Mouse (Mus musculus): ENCODE data around the gene Rd3.

Rd3 gene

DNA sequence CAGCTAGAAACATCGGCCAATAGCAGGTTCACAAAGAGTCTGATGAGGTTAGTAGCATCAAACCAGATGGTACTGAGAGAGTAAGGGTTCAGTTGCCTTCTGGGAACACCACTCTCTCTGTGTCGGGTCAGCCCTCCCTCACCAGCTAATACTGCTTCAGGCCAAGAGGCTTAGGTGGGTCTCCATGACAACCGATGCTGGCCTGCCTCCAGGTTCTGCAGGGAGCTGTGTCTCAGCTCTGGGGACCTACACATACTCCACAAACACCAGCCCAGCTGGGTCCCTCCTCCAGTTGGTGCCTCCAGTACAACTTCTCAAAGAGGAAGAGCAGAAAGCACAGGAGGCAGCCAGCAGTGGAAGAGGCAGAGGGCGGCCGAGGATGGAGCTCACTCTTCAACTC is at the start of gene Rd3:
Rd3 (plus strand) TSS at position 184 of the 400 bp plus-strand sequence.
- no peak for DNase-seq (ENCODE audit: low spot score)

DNA sequence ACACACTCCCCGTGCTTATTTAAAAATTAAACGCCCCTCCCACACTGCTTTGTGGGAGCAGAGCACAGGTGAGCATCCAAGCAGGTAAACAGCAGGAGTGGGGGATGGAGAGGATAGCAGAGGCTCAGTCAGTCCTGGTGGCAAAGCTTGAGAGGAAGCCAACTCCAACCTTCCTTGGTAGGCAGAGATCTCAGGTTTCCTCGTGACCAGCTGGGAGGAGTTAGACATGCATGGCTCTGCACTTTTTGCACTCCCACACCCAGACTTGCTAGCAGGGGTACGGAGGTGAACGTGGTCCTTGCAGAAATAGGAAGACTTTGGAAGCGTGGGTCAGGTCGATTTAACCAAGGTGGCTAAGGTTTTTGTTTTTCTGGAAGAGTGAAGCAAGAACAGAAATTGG is 48.8 kb upstream of the Rd3 start:
- no peak for DNase-seq (ENCODE audit: low spot score)

DNA sequence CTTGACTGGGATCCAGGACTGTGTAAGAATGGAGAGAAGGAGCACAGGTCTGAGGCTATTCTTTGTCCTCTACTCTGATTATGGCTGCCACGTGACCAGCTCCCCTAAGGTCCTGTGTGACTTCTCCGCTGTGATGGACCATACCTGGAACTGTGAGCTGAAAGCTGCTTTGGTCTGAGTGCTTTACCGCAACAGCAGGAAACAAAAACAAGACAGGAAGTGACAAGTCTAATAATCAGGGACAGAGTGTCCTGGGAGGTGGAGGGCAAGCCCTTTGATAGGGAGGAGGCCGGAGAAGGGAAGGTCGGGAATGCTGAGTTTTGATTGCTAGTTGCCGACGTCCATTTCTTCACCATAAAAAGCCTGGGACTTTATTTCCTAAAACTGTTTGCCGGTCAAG is 48.1 kb upstream of the Rd3 start:
- DNase-seq (ENCODE audit: low spot score): no peak

DNA sequence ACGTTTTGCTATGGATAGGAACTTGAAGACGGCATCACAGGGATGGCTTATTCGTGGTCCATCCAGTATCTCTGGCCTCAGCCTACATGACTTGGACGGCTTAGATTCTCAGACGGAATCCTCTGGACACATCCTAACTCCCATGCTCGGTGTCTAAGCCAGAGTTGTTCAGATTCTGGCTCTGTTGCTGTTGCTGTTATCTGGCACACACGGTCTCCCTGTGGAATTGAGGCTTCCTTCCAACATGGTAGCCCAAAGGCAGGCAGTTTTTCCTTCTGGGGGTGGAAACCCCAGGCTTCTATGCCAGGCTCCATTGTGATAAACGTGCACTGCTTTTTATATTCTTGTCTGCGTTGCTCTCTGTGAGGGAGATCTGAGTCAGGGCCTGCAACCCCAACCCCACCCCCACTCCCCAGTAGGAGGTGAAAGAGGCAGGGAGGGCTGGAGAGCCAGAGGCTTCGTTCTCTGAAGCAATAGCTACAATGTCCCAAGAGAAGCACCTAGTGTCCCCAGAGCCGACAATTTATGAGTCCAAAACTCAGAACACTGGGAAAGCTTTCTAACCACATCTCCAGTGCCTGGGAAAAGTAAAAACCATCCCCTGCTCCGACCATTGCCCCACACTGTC is 47.2 kb upstream of the Rd3 start:
- DNase-seq (ENCODE audit: low spot score): no peak

DNA sequence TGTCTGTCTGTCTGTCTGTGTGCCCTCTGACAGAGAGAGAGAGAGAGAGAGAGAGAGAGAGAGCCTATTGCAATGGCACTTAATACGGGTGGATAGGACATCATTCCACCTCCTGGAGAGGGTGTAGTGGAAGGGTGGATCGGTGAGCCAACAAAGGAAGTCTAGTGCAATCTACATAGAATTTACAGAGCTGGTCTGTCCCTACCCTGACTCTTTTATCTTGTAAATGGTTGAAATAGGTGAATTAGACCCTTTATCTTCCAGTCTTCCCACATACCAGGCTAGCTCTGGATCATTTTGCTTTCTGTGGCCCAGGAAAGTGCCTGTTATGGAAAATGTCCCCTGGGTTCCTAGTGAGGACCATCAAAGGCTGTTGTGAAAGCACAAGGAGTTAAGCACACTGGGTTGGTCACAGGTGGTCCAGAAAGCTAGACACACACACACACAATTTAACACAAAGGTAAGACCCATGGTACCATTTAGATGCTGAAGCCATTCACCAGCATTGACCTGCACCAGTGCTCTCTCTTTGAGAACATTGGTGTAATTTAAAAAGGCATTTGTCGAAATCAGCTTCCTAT is 46.6 kb upstream of the Rd3 start:
- DNase-seq (ENCODE audit: low spot score): no peak

DNA sequence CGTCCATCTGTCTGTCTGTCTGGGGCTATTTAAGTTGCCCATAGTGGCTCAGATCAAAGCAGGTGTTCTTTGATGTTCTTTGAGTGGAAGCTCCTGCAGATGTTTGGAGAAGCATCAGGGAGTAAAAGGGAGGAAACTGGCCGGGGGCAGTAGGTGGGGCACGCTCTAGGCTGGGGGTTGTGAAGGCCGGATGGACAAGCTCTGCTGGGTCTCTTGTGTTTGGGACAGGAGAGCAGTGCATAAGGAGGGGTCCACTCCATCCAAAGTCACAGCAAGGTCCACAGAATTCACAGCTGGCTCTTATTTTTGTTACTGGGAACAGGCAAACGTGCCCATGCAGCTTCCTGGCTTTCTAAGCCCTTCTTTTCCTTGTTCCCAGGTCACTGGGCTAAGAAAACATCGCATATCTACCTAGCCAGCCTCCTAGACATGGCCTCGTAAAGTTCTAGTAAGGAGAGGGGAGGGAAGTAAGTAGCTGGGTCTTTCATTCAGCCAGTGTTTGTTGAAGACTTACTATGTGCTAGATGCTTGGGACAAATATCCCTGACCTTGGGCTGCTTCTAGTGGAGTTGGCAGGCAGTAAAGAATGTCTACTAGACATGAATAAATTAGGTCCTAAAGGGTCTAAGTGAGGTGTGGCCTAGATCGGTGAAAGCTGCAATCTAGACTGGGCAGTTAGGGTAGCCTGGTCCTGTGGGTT is 44.7 kb upstream of the Rd3 start:
- no peak for DNase-seq (ENCODE audit: low spot score)

DNA sequence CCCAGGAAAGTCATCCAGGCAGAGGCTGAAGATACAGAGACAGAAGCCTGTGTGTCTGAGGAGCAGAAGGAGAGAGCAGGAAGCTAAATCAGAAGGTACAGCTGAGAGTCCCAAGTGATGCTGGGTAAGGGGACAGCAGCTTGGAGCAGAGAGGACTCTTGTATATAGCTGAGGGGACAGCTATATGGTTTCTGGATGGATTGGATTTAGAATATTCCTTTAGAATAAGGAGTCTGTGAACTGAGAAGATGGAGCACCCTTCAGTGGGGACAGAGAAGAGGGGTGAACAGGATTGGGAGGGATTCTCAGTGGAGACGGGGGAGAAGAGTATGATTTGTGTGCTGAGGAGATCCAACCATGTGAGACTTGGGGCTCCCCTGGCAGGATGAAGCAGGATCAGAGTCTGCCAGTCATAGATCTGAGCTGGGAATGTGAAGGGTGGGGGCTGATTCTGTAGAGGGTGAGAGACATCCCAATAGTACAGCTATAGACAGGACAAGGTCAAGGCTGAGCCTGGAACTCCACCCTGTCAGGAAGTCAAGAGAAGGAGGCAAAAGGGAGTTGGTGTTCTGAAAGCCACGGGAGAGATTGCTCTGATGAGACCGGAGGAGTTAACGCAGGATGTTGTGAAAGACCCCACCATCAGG is 44.1 kb upstream of the Rd3 start:
- no peak for DNase-seq (ENCODE audit: low spot score)

DNA sequence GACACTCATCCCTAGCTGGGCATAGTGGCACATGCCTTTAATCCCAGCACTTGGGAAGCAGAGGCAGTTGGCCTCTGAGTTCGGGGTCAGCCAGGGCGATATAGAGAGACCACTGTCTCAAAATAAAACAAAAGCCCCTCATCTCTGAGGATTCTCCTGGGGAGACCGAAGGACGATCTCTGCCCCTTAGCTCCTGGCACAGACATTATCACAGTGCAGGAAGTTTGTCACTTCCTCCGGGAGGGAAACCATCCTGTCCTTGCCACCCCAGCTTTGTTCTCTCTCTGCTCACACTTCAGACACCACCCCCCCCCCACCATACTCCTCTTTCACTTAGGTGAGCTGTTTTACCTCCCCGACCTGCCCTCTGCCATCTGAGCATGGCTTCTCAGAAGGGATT is 33.5 kb upstream of the Rd3 start:
- DNase-seq (ENCODE audit: low spot score): no peak

DNA sequence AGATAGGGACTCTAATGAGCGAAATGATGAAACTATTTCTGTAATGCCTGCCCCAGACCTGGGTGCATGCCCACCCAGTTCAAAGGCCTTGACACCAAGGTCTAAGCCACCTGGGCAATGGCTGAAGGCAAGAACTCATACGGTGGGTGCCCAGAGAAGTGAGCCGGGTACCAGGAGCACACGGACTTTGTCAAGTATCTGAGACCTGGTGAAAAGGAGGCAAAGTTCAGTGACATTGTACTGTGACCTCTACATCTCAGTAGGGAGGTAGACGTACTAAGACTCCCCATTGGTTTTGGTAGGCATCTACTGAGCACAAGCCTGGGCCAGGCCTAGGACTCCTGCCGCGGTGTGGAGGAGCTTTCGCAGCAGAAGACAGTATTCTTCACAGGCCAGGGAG is 31.8 kb upstream of the Rd3 start:
- DNase-seq (ENCODE audit: low spot score): no peak

DNA sequence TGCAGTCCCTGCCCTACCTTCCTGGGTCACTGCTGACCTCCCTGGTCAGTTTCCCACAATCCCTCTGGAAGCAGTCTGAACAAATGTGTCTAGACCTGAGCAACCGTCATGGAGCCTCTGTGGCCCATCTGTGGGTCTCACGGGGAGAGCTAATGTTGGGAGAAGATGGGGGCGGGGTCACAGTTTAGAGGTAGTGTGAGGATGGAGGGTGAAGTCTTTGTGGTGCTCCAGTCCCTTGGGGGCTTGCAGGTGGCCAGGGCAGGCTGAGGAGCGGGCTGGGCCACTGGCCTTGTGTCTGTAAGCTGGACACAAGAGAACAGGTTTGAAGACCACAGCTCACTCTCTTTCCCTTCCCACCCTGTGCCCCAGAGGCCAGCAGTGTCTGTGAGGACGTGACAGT is 31.4 kb upstream of the Rd3 start:
- DNase-seq (ENCODE audit: low spot score): no peak

DNA sequence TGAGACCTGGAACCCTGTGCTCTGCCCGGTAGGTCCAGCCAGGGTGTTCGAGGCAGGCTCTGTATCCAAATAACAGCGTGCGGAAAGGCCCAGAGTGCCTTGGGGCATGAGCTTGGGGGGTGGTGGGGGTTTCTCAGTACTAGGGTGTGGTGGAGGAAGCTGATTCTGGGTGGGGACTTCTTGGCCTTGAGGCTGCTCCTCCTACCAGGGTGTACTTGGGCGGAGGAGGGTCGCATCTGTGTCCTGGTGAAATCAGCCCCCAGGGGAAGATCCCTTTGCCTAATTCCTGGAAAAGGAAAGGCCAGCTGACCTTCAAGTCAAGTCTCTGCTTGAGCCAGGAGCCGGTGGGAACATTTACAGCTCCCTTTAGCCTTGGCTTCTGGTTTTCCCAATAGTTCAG is 30.9 kb upstream of the Rd3 start:
- no peak for DNase-seq (ENCODE audit: low spot score)

DNA sequence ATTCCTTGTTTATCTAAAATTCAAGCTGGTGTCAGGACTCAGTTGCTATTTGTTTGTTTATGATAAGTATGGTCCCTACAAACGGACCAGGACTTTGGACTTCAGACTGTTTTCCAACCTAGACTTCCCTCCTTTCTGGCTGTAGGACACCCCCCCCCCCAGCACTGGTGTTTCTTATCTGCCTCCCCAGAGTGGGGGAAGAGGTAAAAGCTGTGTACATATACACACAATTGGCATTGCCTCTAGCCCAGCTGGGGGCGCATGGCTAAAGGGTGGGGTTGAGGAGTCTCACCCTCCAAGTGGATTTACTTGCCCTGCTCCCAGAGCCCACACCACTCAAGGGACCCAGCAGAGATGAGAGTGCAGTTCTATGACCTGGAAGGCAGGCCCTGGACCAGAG is 30.3 kb upstream of the Rd3 start:
- DNase-seq (ENCODE audit: low spot score): no peak

DNA sequence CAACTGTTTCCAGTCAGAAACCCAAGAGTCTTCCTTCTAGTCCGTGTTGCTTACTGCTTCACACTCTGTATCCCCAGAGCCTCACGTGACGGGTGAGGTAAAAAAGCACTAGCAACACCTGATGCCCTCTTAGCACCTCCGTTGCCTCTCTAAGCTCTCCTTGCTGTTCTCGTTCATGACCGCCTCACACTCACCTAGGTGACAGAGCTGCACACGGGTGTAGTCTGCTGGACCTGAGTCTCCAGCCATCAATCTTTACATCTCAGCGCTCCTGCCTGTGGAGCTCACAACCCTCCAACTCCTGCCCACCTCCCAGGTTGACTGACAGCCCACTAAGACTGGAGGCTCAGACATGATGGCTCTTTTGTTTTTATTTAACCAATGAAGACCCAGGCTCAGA is 29.4 kb upstream of the Rd3 start:
- no peak for DNase-seq (ENCODE audit: low spot score)

DNA sequence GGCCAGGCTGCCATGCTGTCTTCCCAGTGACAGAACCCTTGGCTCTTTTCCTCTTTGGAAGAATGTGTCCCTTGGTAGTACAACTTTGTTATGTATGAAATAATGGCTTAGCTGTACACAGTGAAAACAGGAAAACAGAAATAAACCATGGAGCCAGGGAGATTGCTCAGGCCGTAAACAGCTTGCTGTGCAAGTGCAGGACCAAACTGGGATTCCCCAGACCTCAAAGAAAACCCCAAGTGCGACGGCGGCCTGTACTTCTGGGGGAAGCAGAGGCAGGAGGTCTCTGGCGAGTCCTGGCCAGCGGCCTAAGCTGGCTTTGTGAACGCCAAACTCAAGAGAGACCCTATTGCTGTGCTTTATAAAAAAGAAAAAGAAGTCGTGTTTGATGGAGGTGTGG is 28.6 kb upstream of the Rd3 start:
- no peak for DNase-seq (ENCODE audit: low spot score)

DNA sequence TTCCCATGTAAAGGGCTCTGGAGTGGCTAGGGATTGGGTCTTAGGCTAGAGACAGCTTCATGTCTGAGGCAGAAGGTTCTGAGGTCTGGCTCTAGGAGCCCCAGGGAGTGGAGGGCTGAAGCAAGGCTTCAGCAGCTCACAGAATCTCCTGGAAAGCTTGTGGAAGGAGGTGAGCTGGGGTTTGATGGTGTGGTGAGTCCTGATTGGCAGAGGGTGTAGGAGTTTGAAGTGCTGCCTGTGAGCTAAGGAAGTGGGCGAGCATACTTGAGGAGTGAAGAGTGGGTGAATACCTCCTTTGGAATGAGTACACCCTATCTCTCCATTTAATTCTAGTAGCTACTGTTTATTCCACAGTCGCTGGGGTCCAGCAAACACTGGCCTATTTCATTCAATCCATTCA is 26.6 kb upstream of the Rd3 start:
- no peak for DNase-seq (ENCODE audit: low spot score)

DNA sequence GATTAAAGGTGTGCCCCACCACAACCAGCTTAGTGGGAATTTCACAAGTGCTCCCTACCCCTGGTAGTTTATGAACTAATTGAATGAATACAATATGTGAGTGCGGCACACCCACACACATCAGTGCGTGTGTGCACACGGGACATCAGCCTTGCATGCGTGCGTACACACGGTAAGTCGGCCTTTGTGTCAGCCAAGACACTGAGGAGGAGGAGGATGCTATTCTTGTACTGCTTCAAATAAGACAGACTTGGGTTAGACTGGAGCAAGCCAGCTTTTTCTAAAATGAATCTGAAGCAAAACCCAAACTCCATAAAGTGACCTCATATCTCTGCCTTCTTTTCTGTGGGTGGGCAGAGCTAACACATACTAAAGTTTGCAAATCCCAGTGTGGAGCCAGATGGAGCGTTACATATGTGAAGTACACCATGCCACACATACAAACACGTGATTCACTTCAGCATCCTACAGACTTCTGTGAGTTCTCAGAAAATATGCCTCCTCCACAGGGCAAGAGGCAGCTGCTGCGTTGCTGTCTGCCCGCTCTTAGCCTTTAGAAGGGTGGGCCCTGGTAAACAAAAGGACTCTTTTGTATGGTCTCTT is 24.3 kb upstream of the Rd3 start:
- no peak for DNase-seq (ENCODE audit: low spot score)

DNA sequence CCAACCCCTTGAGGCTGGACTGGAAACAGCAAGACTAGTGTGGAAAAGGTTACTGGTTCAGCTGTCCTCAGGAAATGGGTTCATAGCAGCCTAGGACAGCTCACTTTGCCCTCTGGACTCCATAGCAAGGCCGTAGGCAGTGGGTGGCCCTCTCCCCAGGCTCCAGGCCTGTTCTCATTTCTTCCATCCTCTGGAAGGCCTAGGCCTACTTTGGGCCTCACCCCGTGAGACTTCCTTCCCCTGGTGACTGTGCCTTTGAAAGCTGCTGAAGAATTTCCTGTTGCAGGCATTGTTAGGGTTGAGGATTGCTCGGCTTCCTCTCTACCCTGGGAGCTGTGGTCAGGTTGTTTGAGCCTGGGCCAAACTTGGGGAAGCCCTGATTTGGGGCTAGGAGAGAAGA is 22.1 kb upstream of the Rd3 start:
- no peak for DNase-seq (ENCODE audit: low spot score)

DNA sequence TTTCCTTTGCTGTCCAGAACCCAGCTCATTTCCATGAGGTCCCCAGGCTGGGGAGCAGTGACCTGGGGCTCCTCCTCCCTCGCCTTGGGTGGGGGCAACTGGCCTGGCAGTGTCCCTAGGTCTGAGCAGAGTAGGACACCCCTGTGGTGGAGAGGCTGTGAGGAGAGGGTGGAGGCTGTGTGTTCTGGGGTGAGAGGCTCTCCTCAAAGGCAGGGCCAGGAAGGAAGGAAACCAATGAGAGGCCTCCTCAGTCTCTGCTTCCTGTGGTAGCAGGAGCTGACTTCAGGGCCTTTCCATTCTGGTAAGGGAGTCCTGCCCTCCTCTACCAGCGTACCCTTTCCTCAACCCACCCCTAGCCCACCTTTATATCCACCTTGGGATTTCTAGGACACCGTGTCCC is 20.9 kb upstream of the Rd3 start:
- no peak for DNase-seq (ENCODE audit: low spot score)

DNA sequence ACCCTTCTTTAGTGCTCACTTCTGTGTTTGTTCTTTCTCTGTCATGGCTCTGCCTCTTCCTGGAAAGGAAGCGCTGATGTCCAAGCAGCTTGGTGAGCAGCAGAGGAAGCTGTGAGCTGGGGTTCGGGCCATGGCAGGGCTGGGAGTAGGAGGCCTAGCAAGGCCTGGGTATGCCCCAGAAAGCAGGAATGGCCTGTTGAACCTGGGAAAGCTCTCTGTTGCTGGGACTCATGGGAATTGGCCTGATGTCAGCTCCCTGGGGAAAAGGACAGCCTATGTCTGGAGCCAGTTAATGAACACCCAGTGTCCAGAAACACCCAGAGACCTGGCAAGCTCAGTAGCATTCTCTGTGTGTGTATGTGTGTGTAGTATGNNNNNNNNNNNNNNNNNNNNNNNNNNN is 20.3 kb upstream of the Rd3 start:
- DNase-seq (ENCODE audit: low spot score): no peak

DNA sequence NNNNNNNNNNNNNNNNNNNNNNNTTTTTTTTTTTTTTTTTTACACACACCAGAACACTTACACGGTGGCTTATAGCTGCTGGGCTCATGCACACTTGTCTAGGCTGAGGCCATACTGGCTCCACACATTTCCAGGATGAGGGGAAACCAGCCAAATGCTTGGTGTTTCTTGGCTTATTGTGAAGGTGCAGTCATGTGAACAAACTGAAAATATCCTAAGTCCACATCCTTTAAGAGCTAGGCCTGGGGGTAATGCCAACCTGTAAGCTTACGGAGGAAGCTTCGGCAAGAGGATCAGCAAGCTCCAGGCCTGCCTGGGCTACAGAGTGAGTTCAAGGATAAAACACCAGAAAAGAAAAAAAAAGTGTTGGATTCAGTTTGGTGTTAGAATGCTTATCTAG is 19.8 kb upstream of the Rd3 start:
- no peak for DNase-seq (ENCODE audit: low spot score)

DNA sequence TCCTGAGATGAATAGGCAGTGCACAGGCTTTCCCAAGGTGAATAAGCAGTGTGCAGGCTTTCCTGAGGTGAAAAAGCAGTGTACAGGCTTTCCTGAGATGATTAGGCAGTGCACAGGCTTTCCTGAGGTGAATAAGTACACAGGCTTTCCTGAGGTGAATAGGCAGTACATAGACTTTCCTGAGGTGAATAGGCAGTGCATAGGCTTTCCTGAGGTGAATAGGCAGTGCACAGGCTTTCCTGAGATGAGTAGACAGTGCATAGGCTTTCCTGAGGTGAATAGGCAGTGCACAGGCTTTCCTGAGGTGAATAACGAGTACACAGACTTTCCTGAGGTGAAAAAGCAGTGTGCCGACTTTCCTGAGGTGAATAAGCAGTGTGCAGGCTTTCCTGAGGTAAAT is 16.2 kb upstream of the Rd3 start:
- no peak for DNase-seq (ENCODE audit: low spot score)

DNA sequence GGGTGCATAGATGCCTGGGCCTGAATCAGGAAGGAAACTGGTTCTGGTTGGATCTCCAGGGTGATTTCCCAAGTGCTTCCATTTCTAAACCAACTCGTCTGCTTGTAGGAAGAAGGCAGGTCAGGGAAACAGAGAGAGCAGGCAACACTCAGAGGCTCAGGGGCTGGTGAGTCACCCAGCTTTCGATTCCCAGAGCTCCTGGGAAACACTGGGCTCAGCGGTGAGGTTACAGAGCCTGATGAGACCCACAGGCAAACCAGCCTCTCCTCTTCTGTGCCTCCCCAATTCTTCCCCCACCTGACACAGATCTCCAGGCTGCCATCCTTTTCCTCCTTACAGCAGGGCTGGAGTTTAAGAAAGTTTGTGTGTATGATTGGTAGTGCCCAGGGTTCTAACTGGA is 13.8 kb upstream of the Rd3 start:
- no peak for DNase-seq (ENCODE audit: low spot score)

Data from testis, postnatal 14 days (tissue).